Mouse (Mus musculus) MEL (cell line): Measurements from ENCODE around the gene Akap13. TPM values are rescaled to one million over a fixed set of nuclear protein-coding genes. Genes with fewer than 3 reads are reported as not detected.

Experiments used
- DNase-seq: peaks from one replicate; pipeline ENCODE4 v3.0.0; 2011; ENCODE audit warnings: low read depth, low spot score
- H3K27ac ChIP-seq: 2 replicates; pipeline ENCODE4 v1.5.1; 2012; ENCODE audit warnings: low read depth, mild to moderate bottlenecking, control low read depth, low read length, moderate library complexity; ENCODE audit not compliant: control insufficient read depth
- H3K27me3 ChIP-seq, 2 experiments: fragments of 150-350 bp in 1 of 2; sonication (generic) in 1 of 2; 2 replicates each; pipeline ENCODE4 v1.6.1; 2012; ENCODE audit warnings: low read length in 2 of 2, mild to moderate bottlenecking in 2 of 2, improper control_type of control experiment in 1 of 2, moderate library complexity in 1 of 2; ENCODE audit not compliant: insufficient read depth in 2 of 2, control insufficient read depth in 1 of 2
- H3K36me3 ChIP-seq, 2 experiments: 2 replicates each; pipeline ENCODE4 v1.6.1; 2012 to 2014; ENCODE audit warnings: low read length in 2 of 2, improper control_type of control experiment in 1 of 2, inconsistent platforms in 1 of 2, mild to moderate bottlenecking in 1 of 2; ENCODE audit not compliant: insufficient read depth in 2 of 2, control insufficient read depth in 1 of 2
- H3K4me1 ChIP-seq, 2 experiments: fragments of 150-350 bp in 1 of 2; sonication (generic) in 1 of 2; 2 replicates each; pipeline ENCODE4 v1.6.1; 2012; ENCODE audit warnings: low read length in 2 of 2, improper control_type of control experiment in 1 of 2, mild to moderate bottlenecking in 1 of 2; ENCODE audit not compliant: insufficient read depth in 2 of 2, control insufficient read depth in 1 of 2
- H3K4me3 ChIP-seq, 2 experiments: fragments of 150-350 bp in 1 of 2; sonication (generic) in 1 of 2; 2 replicates each; pipeline ENCODE4 v1.5.1; 2012; ENCODE audit warnings: low read depth in 2 of 2, low read length in 2 of 2, mild to moderate bottlenecking in 2 of 2, moderate library complexity in 2 of 2, control low read depth in 1 of 2, improper control_type of control experiment in 1 of 2; ENCODE audit not compliant: control insufficient read depth in 1 of 2, insufficient read depth in 1 of 2
- H3K79me2 ChIP-seq: 2 replicates; pipeline ENCODE4 v1.6.1; 2012; ENCODE audit warnings: mild to moderate bottlenecking, low read length, moderate library complexity; ENCODE audit not compliant: control insufficient read depth, poor library complexity, insufficient read depth
- H3K9ac ChIP-seq: 2 replicates; pipeline ENCODE4 v1.6.1; 2012; ENCODE audit warnings: low read depth, mild to moderate bottlenecking, control low read depth, low read length, moderate library complexity; ENCODE audit not compliant: control insufficient read depth, poor library complexity, severe bottlenecking
- H3K9me3 ChIP-seq: fragments of 150-350 bp; sonication (generic); replicated peaks from 2 replicates; pipeline ENCODE4 v1.6.1; 2012; ENCODE audit warnings: mild to moderate bottlenecking, low read length, improper control_type of control experiment, moderate library complexity; ENCODE audit not compliant: insufficient read depth
- BHLHE40 ChIP-seq: IDR thresholded peaks from 2 replicates; pipeline ENCODE4 v1.6.1; 2012; ENCODE audit warnings: low read depth, mild to moderate bottlenecking, inconsistent platforms, low read length, improper control_type of control experiment, borderline replicate concordance
- CTCF ChIP-seq, 3 experiments: IDR thresholded peaks in 2 of 3; conservative IDR thresholded peaks in 1 of 3; 2 replicates each; pipeline ENCODE4 v1.5.1; 2011 to 2012; ENCODE audit warnings: low read length in 3 of 3, low read depth in 2 of 3, mild to moderate bottlenecking in 2 of 3, improper control_type of control experiment in 1 of 3, inconsistent platforms in 1 of 3, mixed read lengths in 1 of 3, moderate library complexity in 1 of 3; ENCODE audit not compliant: control insufficient read depth in 1 of 3, insufficient read depth in 1 of 3, poor library complexity in 1 of 3, severe bottlenecking in 1 of 3
- GABPA ChIP-seq: IDR thresholded peaks from 2 replicates; pipeline ENCODE4 v1.6.1; 2012; ENCODE audit warnings: low read depth, mild to moderate bottlenecking, inconsistent platforms, low read length, improper control_type of control experiment, moderate library complexity
- GATA1 ChIP-seq: IDR thresholded peaks from 2 replicates; pipeline ENCODE4 v1.6.1; 2011; ENCODE audit warnings: low read depth, low read length, improper control_type of control experiment
- HCFC1 ChIP-seq: IDR thresholded peaks from 2 replicates; pipeline ENCODE4 v1.6.1; 2012; ENCODE audit warnings: low read depth, mild to moderate bottlenecking, inconsistent platforms, low read length, improper control_type of control experiment, moderate library complexity
- MAX ChIP-seq: IDR thresholded peaks from 2 replicates; pipeline ENCODE4 v1.6.1; 2011; ENCODE audit warnings: low read length, improper control_type of control experiment
- MEF2A ChIP-seq: IDR thresholded peaks from 2 replicates; pipeline ENCODE4 v1.6.1; 2014; ENCODE audit warnings: low read depth, mild to moderate bottlenecking, inconsistent platforms, low read length, improper control_type of control experiment; ENCODE audit not compliant: poor library complexity, insufficient replicate concordance, severe bottlenecking; ENCODE audit errors: extremely low read depth
- MYB ChIP-seq: IDR thresholded peaks from 2 replicates; pipeline ENCODE4 v1.6.1; 2011; ENCODE audit warnings: mild to moderate bottlenecking, low read depth, low read length, improper control_type of control experiment
- NELFE ChIP-seq: IDR thresholded peaks from 2 replicates; pipeline ENCODE4 v1.6.1; 2011; ENCODE audit warnings: low read depth, low read length, improper control_type of control experiment
- POLR2AphosphoS5 ChIP-seq: IDR thresholded peaks from 2 replicates; pipeline ENCODE4 v1.6.1; 2012; ENCODE audit warnings: low read depth, borderline replicate concordance, mild to moderate bottlenecking, inconsistent platforms, low read length, moderate library complexity, mixed read lengths
- RAD21 ChIP-seq: IDR thresholded peaks from 2 replicates; pipeline ENCODE4 v1.6.1; 2011; ENCODE audit warnings: mild to moderate bottlenecking, low read depth, low read length, improper control_type of control experiment
- RCOR1 ChIP-seq: IDR thresholded peaks from 2 replicates; pipeline ENCODE4 v1.6.1; 2012; ENCODE audit warnings: low read depth, mild to moderate bottlenecking, inconsistent platforms, low read length, improper control_type of control experiment
- SIN3A ChIP-seq: IDR thresholded peaks from 2 replicates; pipeline ENCODE4 v1.6.1; 2012; ENCODE audit warnings: low read length, improper control_type of control experiment, inconsistent platforms
- TCF12 ChIP-seq: IDR thresholded peaks from 2 replicates; pipeline ENCODE4 v1.6.1; 2014; ENCODE audit warnings: low read depth, mild to moderate bottlenecking, inconsistent platforms, low read length, improper control_type of control experiment, moderate library complexity
- USF1 ChIP-seq: IDR thresholded peaks from 2 replicates; pipeline ENCODE4 v1.6.1; 2014; ENCODE audit warnings: low read depth, mild to moderate bottlenecking, inconsistent platforms, low read length, improper control_type of control experiment, moderate library complexity
- USF2 ChIP-seq, 2 experiments: IDR thresholded peaks; 2 replicates each; pipeline ENCODE4 v1.6.1; 2011 to 2012; ENCODE audit warnings: improper control_type of control experiment in 2 of 2, low read length in 2 of 2, borderline replicate concordance in 1 of 2, inconsistent platforms in 1 of 2, low read depth in 1 of 2, mild to moderate bottlenecking in 1 of 2; ENCODE audit not compliant: insufficient read depth in 1 of 2
- ZMIZ1 ChIP-seq: IDR thresholded peaks from 2 replicates; pipeline ENCODE4 v1.6.1; 2012; ENCODE audit warnings: low read depth, mild to moderate bottlenecking, inconsistent platforms, low read length, improper control_type of control experiment, moderate library complexity
- polyA plus RNA-seq, 2 experiments: library from polyadenylated mRNA; stranded (reverse) in 1 of 2; unstranded in 1 of 2; fragments of >175 nt in 1 of 2; fragments of >200 nt in 1 of 2; gene quantifications; 2 replicates each; pipeline versions ENCODE4 v1.2.1 to v1.2.4; 2012; ENCODE audit warnings: low replicate concordance in 2 of 2, low read depth in 1 of 2; ENCODE audit not compliant: insufficient read length in 2 of 2, insufficient read depth in 1 of 2, missing spikeins in 1 of 2
- total RNA-seq: library from RNA; depleted of rRNA; stranded (reverse); fragments of 300-350 nt; gene quantifications from 2 replicates; pipeline ENCODE4 v1.2.3, GENCODE M21; 2012

Gene Akap13
- total and polyA plus RNA-seq, 3 experiments = 4.1 to 4.5 TPM; not detected in 1

DNA sequence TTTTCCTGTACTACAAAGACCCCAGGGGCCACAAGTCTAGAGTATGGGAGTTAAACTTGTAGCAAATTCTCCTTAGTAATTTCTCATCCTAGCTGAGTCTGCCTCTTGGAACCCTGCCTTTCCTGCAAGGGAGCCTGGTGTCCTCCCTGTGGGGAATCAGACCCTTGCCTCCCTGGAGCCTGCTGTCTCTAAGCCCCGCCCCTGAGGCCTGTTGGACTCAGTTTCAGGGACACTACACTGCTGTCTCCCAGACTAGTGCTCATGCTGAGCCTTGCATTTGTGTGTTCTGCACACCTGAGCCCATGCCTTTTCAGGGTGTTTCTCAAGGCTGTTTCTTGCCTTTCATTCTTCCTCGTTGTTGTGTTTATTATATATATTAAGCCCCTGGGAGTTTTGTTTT lies 289.2 kb downstream of the Akap13 start:
- DNase-seq = no peak
- no peak overlapping the region for H3K9ac ChIP-seq
- H3K9me3 ChIP-seq = no peaks in the 10 kb centered on the region
- no peak overlapping the region for H3K4me3 ChIP-seq
- no peaks in the 10 kb centered on the region for H3K79me2 ChIP-seq
- no peak overlapping the region for H3K27ac ChIP-seq
- no peaks in the 10 kb centered on the region for H3K36me3 ChIP-seq
- H3K27me3 ChIP-seq = no peaks in the 10 kb centered on the region
- no peak for TF ChIP-seq BHLHE40
- no peak for TF ChIP-seq RCOR1
- no peak for TF ChIP-seq CTCF (IDR thresholded peaks at IDR 0.05 in 2 of 3, conservative IDR thresholded peaks at IDR 0.05 in 1 of 3; ENCODE audit: control insufficient read depth in 1 of 3, insufficient read depth in 1 of 3, low read depth in 2 of 3, low read length in 3 of 3, poor library complexity in 1 of 3, severe bottlenecking in 1 of 3)
- TF ChIP-seq, all 39 proteins: peak for 0
- H3K4me1 ChIP-seq = no peaks in the 10 kb centered on the region

GRCm38 (mm10) chr7:75744978-75745638 lies 289.8 kb downstream of the Akap13 start:
- H3K4me3 ChIP-seq = no peak overlapping the region
- H3K9me3 ChIP-seq = no peaks in the 10 kb centered on the region
- TF ChIP-seq RAD21 = no peak
- TF ChIP-seq GABPA = no peak
- no peak for TF ChIP-seq MAX
- TF ChIP-seq TCF12 = no peak
- no peak for TF ChIP-seq ZMIZ1
- no peak for TF ChIP-seq USF1
- TF ChIP-seq MEF2A = no peak
- no peak for TF ChIP-seq POLR2AphosphoS5
- no peak for TF ChIP-seq MYB
- no peak for TF ChIP-seq CTCF (IDR thresholded peaks at IDR 0.05 in 2 of 3, conservative IDR thresholded peaks at IDR 0.05 in 1 of 3; ENCODE audit: control insufficient read depth in 1 of 3, insufficient read depth in 1 of 3, low read depth in 2 of 3, low read length in 3 of 3, poor library complexity in 1 of 3, severe bottlenecking in 1 of 3)
- no peak for TF ChIP-seq GATA1
- no peak for TF ChIP-seq HCFC1
- TF ChIP-seq USF2 (IDR thresholded peaks at IDR 0.05; ENCODE audit: borderline replicate concordance in 1 of 2, insufficient read depth in 1 of 2, low read depth in 1 of 2, low read length in 2 of 2) = no peak
- no peak for TF ChIP-seq SIN3A
- no peak for TF ChIP-seq NELFE
- no peaks in the 10 kb centered on the region for H3K4me1 ChIP-seq
- no peaks in the 10 kb centered on the region for H3K79me2 ChIP-seq
- no peak for DNase-seq
- no peaks in the 10 kb centered on the region for H3K27me3 ChIP-seq
- H3K9ac ChIP-seq = no peak overlapping the region
- no peak overlapping the region for H3K27ac ChIP-seq
- H3K36me3 ChIP-seq = no peaks in the 10 kb centered on the region; a peak in 1 of 4 replicates
